Mouse (Mus musculus): Measurements from ENCODE around the gene Slc29a1.

GRCm38 (mm10) chr17:45594195-45594594, 5.2 kb downstream of the Slc29a1 start:
- TF ChIP-seq CTCF (IDR thresholded peaks at IDR 0.05; ENCODE audit: insufficient read depth, low read depth, low read length) (no peak), POLR2A (IDR thresholded peaks at IDR 0.05; ENCODE audit: insufficient read depth, low read depth, low read length) (no peak)
